Mouse (Mus musculus) bone marrow, adult 2 months (tissue): ENCODE data around the gene Ssmem1. TPM values are rescaled to one million over a fixed set of nuclear protein-coding genes. Genes with fewer than 3 reads are reported as not detected.

Experiments used
- H3K27ac ChIP-seq: fragments of 200-500 bp; 2 replicates; pipeline ENCODE4 v1.5.1; 2012; ENCODE audit warnings: low read depth, mild to moderate bottlenecking, control low read depth, inconsistent platforms, low read length; ENCODE audit not compliant: control insufficient read depth, poor library complexity, insufficient read depth
- H3K4me1 ChIP-seq: fragments of 200-500 bp; 2 replicates; pipeline ENCODE4 v1.6.1; 2011; ENCODE audit warnings: low read length; ENCODE audit not compliant: control insufficient read depth, insufficient read depth
- H3K4me3 ChIP-seq: fragments of 200-500 bp; replicated peaks from 2 replicates; pipeline ENCODE3; 2011; ENCODE audit warnings: mild to moderate bottlenecking, low read depth, low read length, control low read depth; ENCODE audit not compliant: control insufficient read depth
- CTCF ChIP-seq: fragments of 200-500 bp; IDR thresholded peaks from 2 replicates; pipeline ENCODE4 v1.5.1; 2011; ENCODE audit warnings: low read length, control low read depth; ENCODE audit not compliant: control insufficient read depth, insufficient read depth
- POLR2A ChIP-seq: fragments of 200-500 bp; IDR thresholded peaks from 2 replicates; pipeline ENCODE4 v1.6.1; 2011; ENCODE audit warnings: low read depth, mild to moderate bottlenecking, control low read depth, low read length, borderline replicate concordance; ENCODE audit not compliant: control insufficient read depth
- WGBS: fragments of 180-500 bp; shearing (Covaris S2); methylation state at CpG from one replicate; pipeline ENCODE4 v1.1.7; 2018; 5-methylcytosine and 5-hydroxymethylcytosine counted together
- polyA plus RNA-seq: library from polyadenylated mRNA; stranded (reverse); fragments of >200 nt; gene quantifications from 2 replicates; pipeline ENCODE4 v1.2.4, GENCODE M21; 2011; ENCODE audit warnings: low replicate concordance; ENCODE audit not compliant: missing spikeins, insufficient read depth, insufficient read length

The Ssmem1 gene
- polyA plus RNA-seq, 1 experiment: not detected

DNA sequence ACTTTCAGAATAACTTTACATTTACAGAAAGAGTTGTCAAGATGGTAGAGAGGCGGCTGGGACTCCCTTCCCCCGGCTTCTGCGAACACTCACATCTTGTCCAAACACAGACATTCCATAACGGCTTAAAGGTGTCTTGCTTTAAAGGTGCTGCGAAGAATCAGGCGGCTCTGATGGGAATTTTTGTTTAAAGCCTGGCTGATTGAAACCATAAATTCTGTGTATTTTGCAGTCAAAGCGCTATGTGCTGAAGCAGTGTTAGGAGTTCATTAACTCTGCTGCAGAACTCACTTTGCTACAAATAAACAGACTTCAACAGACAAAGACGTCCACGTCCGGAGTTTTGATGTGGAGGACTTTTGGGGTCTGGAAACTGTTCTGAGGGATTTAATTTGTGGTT, 28.6 kb downstream of the Ssmem1 start:
- H3K27ac ChIP-seq: no peak overlapping the region
- TF ChIP-seq CTCF (no peak), POLR2A (no peak)
- 88% methylated on average over 10 of the region's 10 CpGs for WGBS
- H3K4me3 ChIP-seq: no peak overlapping the region
- H3K4me1 ChIP-seq: no peaks in the 10 kb centered on the region; the same call in 1 of the 2 replicates

GRCm38 (mm10) chr6:30538800-30539199, 29.2 kb downstream of the Ssmem1 start:
- 76% methylated on average over 5 of the region's 5 CpGs for WGBS
- H3K4me1 ChIP-seq: no peaks in the 10 kb centered on the region; the same call in 1 of the 2 replicates
- H3K4me3 ChIP-seq: no peak overlapping the region
- TF ChIP-seq CTCF: no peak
- no peak for TF ChIP-seq POLR2A
- H3K27ac ChIP-seq: no peak overlapping the region

GRCm38 (mm10) chr6:30541009-30541799, 31.6 kb downstream of the Ssmem1 start, which contains the start of gene Cpa2:
TSS of gene Cpa2 (plus strand) at chr6:30541582.
- WGBS: 87% methylated on average over 11 of the region's 11 CpGs
- no peak within 1 kb of the TSS for H3K4me3 ChIP-seq
- no peaks in the 10 kb centered on the region; the same call in 1 of the 2 replicates for H3K4me1 ChIP-seq
- no peak for TF ChIP-seq POLR2A
- TF ChIP-seq CTCF: no peak
- H3K27ac ChIP-seq: no peak within 1 kb of the TSS

DNA sequence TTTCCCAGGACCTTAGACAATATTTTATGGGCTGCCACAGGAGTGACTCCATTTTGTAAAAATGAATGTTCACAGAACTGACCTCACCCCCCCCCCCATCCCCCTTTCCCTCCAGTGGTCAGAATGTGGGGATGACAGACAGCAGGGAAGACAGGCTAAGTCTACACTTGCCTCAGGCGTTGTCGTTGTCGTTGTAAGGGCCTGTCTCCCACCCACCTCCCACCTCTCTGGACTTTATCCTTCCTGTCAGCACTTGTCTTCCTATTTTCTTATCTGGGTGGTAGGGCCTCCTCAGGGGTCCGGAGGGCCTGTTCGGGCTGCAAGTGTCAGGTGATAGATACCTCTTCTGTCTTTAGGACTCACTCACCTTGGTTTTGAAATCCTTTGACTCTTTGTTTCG, 32.6 kb downstream of the Ssmem1 start:
- no peak overlapping the region for H3K4me3 ChIP-seq
- no peaks in the 10 kb centered on the region; the same call in 1 of the 2 replicates for H3K4me1 ChIP-seq
- TF ChIP-seq POLR2A (no peak), CTCF (no peak)
- H3K27ac ChIP-seq: no peak overlapping the region
- WGBS: 82% methylated on average over 6 of the region's 6 CpGs

DNA sequence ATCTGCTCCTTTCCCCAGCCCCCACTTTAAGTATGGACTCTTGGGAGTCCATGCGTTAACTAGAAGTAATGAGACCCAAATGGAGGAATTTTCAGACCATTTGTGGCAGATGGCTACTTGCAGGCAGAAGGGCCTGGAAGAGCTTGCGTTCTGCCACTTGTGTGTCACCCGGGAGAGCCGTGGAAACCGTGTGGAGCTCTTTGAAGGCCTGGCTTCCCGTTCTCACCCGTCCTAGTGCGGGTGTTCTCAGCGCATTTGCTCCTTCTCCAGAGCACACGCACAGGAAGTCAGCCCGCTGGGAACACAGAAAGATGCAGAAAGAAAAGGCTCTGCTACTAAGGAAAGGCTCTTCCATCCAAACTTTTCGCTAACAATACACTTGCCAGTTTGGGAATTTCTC, 33.4 kb downstream of the Ssmem1 start:
- 79% methylated on average over 12 of the region's 12 CpGs for WGBS
- no peak overlapping the region for H3K4me3 ChIP-seq
- TF ChIP-seq POLR2A (no peak), CTCF (no peak)
- no peaks in the 10 kb centered on the region; the same call in 1 of the 2 replicates for H3K4me1 ChIP-seq
- H3K27ac ChIP-seq: no peak overlapping the region; the same call in 1 of the 2 replicates

GRCm38 (mm10) chr6:30543851-30544250, 34.2 kb downstream of the Ssmem1 start:
- TF ChIP-seq CTCF (no peak), POLR2A (no peak)
- Histone ChIP-seq H3K27ac (no peak overlapping the region), H3K4me3 (no peak overlapping the region), H3K4me1 (no peaks in the 10 kb centered on the region; the same call in 1 of the 2 replicates)
- WGBS: 16% methylated on average over 8 of the region's 8 CpGs

DNA sequence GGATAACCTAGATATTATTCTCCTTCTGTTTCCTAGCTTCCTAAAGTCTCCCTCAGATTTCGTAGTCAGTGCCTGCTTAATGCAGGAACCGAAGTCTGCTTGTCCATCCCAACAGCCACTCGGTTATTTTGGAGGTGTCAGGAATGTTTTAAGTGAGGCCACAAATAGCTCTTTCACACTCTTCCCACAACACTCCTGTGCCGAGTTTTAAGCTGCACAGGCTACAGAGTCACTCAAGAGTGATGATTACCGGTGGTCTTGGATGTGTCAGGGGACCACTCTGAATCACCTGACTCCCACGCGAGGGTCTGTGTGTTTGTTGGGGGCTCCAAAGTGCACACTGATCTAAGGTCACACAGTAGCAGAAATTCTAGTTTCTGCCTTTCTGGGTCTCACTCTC, 36.0 kb downstream of the Ssmem1 start:
- H3K27ac ChIP-seq: no peak overlapping the region
- no peaks in the 10 kb centered on the region; the same call in 1 of the 2 replicates for H3K4me1 ChIP-seq
- TF ChIP-seq POLR2A (no peak), CTCF (no peak)
- H3K4me3 ChIP-seq: no peak overlapping the region
- WGBS: 84% methylated on average over 7 of the region's 7 CpGs

- 21% methylated on average over 17 of the region's 17 CpGs for WGBS
- H3K4me3 ChIP-seq: peak overlapping the region; percentile 46
- TF ChIP-seq CTCF (no peak), POLR2A (no peak)
- H3K4me1 ChIP-seq: no peaks in the 10 kb centered on the region; the same call in 1 of the 2 replicates
- no peak overlapping the region for H3K27ac ChIP-seq
Measured at GRCm38 (mm10) chr6:30546571-30547273, 37.1 kb downstream of the Ssmem1 start.
